Mouse (Mus musculus) heart, embryonic 16.5 days (tissue): Measurements from ENCODE around the gene Btbd11. TPM values are rescaled to one million over a fixed set of nuclear protein-coding genes. Genes with fewer than 3 reads are reported as not detected.

Experiments used
- ATAC-seq: fragments of 200-750 bp; cut with Nextera tagmentation; replicated peaks from 2 replicates; pipeline ENCODE4 v1.8.0; 2017; ENCODE audit warnings: moderate number of reproducible peaks; ENCODE audit not compliant: insufficient read depth, low FRiP score; ENCODE audit errors: extremely low read depth
- H3K27ac ChIP-seq: fragments of 300-500 bp; sonication (generic); 2 replicates; pipeline ENCODE4 v1.5.1; 2014; ENCODE audit warnings: mild to moderate bottlenecking, low read length, control low read depth, moderate library complexity
- H3K27me3 ChIP-seq: fragments of 300-500 bp; sonication (generic); 2 replicates; pipeline ENCODE4 v1.6.1; 2014; ENCODE audit warnings: low read length, mixed read lengths; ENCODE audit not compliant: control insufficient read depth, insufficient read depth
- H3K36me3 ChIP-seq: fragments of 300-500 bp; sonication (generic); 2 replicates; pipeline ENCODE4 v1.6.1; 2014; ENCODE audit not compliant: control insufficient read depth, insufficient read depth
- H3K4me1 ChIP-seq: fragments of 300-500 bp; sonication (generic); 2 replicates; pipeline ENCODE4 v1.6.1; 2014; ENCODE audit warnings: low read length, mixed read lengths; ENCODE audit not compliant: control insufficient read depth, insufficient read depth
- H3K4me2 ChIP-seq: fragments of 300-500 bp; sonication (generic); 2 replicates; pipeline ENCODE4 v1.6.1; 2014; ENCODE audit warnings: low read depth, mild to moderate bottlenecking, control low read depth, low read length
- H3K4me3 ChIP-seq: fragments of 300-500 bp; sonication (generic); 2 replicates; pipeline ENCODE4 v1.5.1; 2014; ENCODE audit warnings: mild to moderate bottlenecking, control low read depth, low read length
- H3K9ac ChIP-seq: fragments of 300-500 bp; sonication (generic); 2 replicates; pipeline ENCODE4 v1.6.1; 2014; ENCODE audit warnings: low read length, control low read depth
- H3K9me3 ChIP-seq: fragments of 300-500 bp; sonication (generic); replicated peaks from 2 replicates; pipeline ENCODE4 v1.6.1; 2016; ENCODE audit warnings: low read length; ENCODE audit not compliant: control insufficient read depth
- WGBS: fragments of 180-500 bp; shearing (Covaris S2); extraction: QIAGEN DNeasy Blood & Tissue Kit; methylation state at CpG from one replicate; pipeline ENCODE4 v1.1.7; 2014; 5-methylcytosine and 5-hydroxymethylcytosine counted together
- polyA plus RNA-seq: library from polyadenylated mRNA; unstranded; fragments of >200 nt; fragmentation: Nextera tagmentation; extraction: Ambion mirVana; gene quantifications from 2 replicates; pipeline ENCODE4 v1.2.1, GENCODE M21; 2015

The Btbd11 gene
- polyA plus RNA-seq, 1 experiment from 2014 or later, result 3.2 TPM

- no peak for ATAC-seq
- H3K9me3 ChIP-seq, result no peaks in the 10 kb centered on the region
- H3K4me2 ChIP-seq, result no peak overlapping the region
- H3K4me1 ChIP-seq, result no peaks in the 10 kb centered on the region
- H3K36me3 ChIP-seq, result no peaks in the 10 kb centered on the region
- 14% methylated on average over 3 of the region's 3 CpGs for WGBS
- no peak overlapping the region for H3K9ac ChIP-seq
- H3K27me3 ChIP-seq, result no peaks in the 10 kb centered on the region
- H3K27ac ChIP-seq, result no peak overlapping the region
- no peak overlapping the region for H3K4me3 ChIP-seq
These were observed 94.5 kb downstream of the Btbd11 start for GRCm38 (mm10) chr10:85481106-85481505.

- no peaks in the 10 kb centered on the region for H3K9me3 ChIP-seq
- no peak overlapping the region for H3K4me3 ChIP-seq
- no peak overlapping the region for H3K4me2 ChIP-seq
- WGBS, result 43% methylated on average over 4 of the region's 4 CpGs
- H3K27ac ChIP-seq, result no peak overlapping the region
- H3K36me3 ChIP-seq, result no peaks in the 10 kb centered on the region
- H3K27me3 ChIP-seq, result no peaks in the 10 kb centered on the region
- ATAC-seq, result no peak
- no peak overlapping the region for H3K9ac ChIP-seq
- H3K4me1 ChIP-seq, result no peaks in the 10 kb centered on the region
These were observed 95.5 kb downstream of the Btbd11 start for GRCm38 (mm10) chr10:85482064-85482473.

- 34% methylated on average over 6 of the region's 6 CpGs for WGBS
- H3K9me3 ChIP-seq, result no peaks in the 10 kb centered on the region
- H3K4me2 ChIP-seq, result no peak overlapping the region
- H3K36me3 ChIP-seq, result no peaks in the 10 kb centered on the region
- no peaks in the 10 kb centered on the region for H3K27me3 ChIP-seq
- no peak overlapping the region for H3K9ac ChIP-seq
- H3K4me3 ChIP-seq, result no peak overlapping the region
- no peaks in the 10 kb centered on the region for H3K4me1 ChIP-seq
- ATAC-seq, result no peak
- H3K27ac ChIP-seq, result no peak overlapping the region
These were observed 95.9 kb downstream of the Btbd11 start for GRCm38 (mm10) chr10:85482480-85482879.

GRCm38 (mm10) chr10:85486456-85486855, 99.8 kb downstream of the Btbd11 start:
- Histone ChIP-seq H3K9me3 (0 out of 2 replicates have a peak, but pooled peaks cover 3% of the 10 kb centered on the region), H3K4me2 (no peak overlapping the region), H3K4me3 (no peak overlapping the region), H3K27ac (no peak overlapping the region), H3K27me3 (no peaks in the 10 kb centered on the region), H3K4me1 (no peaks in the 10 kb centered on the region), H3K36me3 (no peaks in the 10 kb centered on the region), H3K9ac (no peak overlapping the region)
- no peak for ATAC-seq
- 75% methylated on average over 3 of the region's 3 CpGs for WGBS

- Histone ChIP-seq H3K27me3 (no peaks in the 10 kb centered on the region), H3K4me3 (no peak overlapping the region), H3K27ac (no peak overlapping the region), H3K4me2 (no peak overlapping the region), H3K9ac (no peak overlapping the region), H3K4me1 (no peaks in the 10 kb centered on the region), H3K9me3 (0 out of 2 replicates have a peak, but pooled peaks cover 3% of the 10 kb centered on the region), H3K36me3 (no peaks in the 10 kb centered on the region)
- no peak for ATAC-seq
- 82% methylated on average over 2 of the region's 2 CpGs for WGBS
These were observed 106.0 kb downstream of the Btbd11 start for GRCm38 (mm10) chr10:85492583-85492982.

- 90% methylated on average over 8 of the region's 8 CpGs for WGBS
- Histone ChIP-seq H3K27ac (no peak overlapping the region), H3K36me3 (no peaks in the 10 kb centered on the region), H3K9me3 (no peaks in the 10 kb centered on the region), H3K4me2 (no peak overlapping the region), H3K4me1 (no peaks in the 10 kb centered on the region), H3K27me3 (no peaks in the 10 kb centered on the region), H3K9ac (no peak overlapping the region), H3K4me3 (no peak overlapping the region)
- no peak for ATAC-seq
These were observed 109.7 kb downstream of the Btbd11 start for GRCm38 (mm10) chr10:85496358-85496757.

- Histone ChIP-seq H3K36me3 (no peaks in the 10 kb centered on the region), H3K27ac (no peak overlapping the region), H3K27me3 (no peaks in the 10 kb centered on the region), H3K4me2 (no peak overlapping the region), H3K9ac (no peak overlapping the region), H3K4me1 (no peaks in the 10 kb centered on the region), H3K4me3 (no peak overlapping the region), H3K9me3 (no peaks in the 10 kb centered on the region)
- 63% methylated on average over 2 of the region's 2 CpGs for WGBS
- no peak for ATAC-seq
These were observed 110.4 kb downstream of the Btbd11 start for GRCm38 (mm10) chr10:85496981-85497380.

- no peak for ATAC-seq
These were observed 111.3 kb downstream of the Btbd11 start for GRCm38 (mm10) chr10:85497931-85498330.

GRCm38 (mm10) chr10:85500573-85501155, 114.0 kb downstream of the Btbd11 start:
- WGBS, result 69% methylated on average over 9 of the region's 9 CpGs
- H3K9me3 ChIP-seq, result no peaks in the 10 kb centered on the region
- no peaks in the 10 kb centered on the region for H3K27me3 ChIP-seq

More at GRCm38 (mm10) chr10:85497931-85498330, 111.3 kb downstream of the Btbd11 start:
- Histone ChIP-seq H3K4me1 (no peaks in the 10 kb centered on the region), H3K27ac (no peak overlapping the region), H3K27me3 (no peaks in the 10 kb centered on the region), H3K9ac (no peak overlapping the region), H3K36me3 (no peaks in the 10 kb centered on the region), H3K4me2 (no peak overlapping the region), H3K9me3 (no peaks in the 10 kb centered on the region), H3K4me3 (no peak overlapping the region)
- 88% methylated on average over 5 of the region's 5 CpGs for WGBS

More at GRCm38 (mm10) chr10:85500573-85501155, 114.0 kb downstream of the Btbd11 start:
- H3K4me1 ChIP-seq, result no peaks in the 10 kb centered on the region
- no peak for ATAC-seq
- no peak overlapping the region for H3K4me3 ChIP-seq
- no peak overlapping the region for H3K27ac ChIP-seq
- H3K9ac ChIP-seq, result no peak overlapping the region
- H3K36me3 ChIP-seq, result no peaks in the 10 kb centered on the region
- H3K4me2 ChIP-seq, result no peak overlapping the region
